Mouse (Mus musculus) liver, postnatal 0 days (tissue): ENCODE results near the gene Fuz. TPM values are rescaled to one million over a fixed set of nuclear protein-coding genes. Genes with fewer than 3 reads are reported as not detected.
A peak's percentile ranks its signal among the peaks of the same experiment; 100 is the strongest.

Experiments
- ATAC-seq: fragments of 200-750 bp; cut with Nextera tagmentation; 2 replicates; pipeline ENCODE4 v1.8.0; 2017; ENCODE audit warnings: mild to moderate bottlenecking, moderate library complexity
- DNase-seq: peaks from one replicate; pipeline ENCODE4 v3.0.0-alpha.2; 2016
- H3K27ac ChIP-seq: fragments of 300-500 bp; sonication (generic); 2 replicates; pipeline ENCODE4 v1.5.1; 2014; ENCODE audit warnings: antibody characterized with exemption, moderate library complexity, mild to moderate bottlenecking, low read depth
- H3K27me3 ChIP-seq: fragments of 300-500 bp; sonication (generic); 2 replicates; pipeline ENCODE4 v1.6.1; 2014; ENCODE audit warnings: low read length, control low read depth, mixed read lengths; ENCODE audit not compliant: insufficient read depth
- H3K36me3 ChIP-seq: fragments of 300-500 bp; sonication (generic); replicated peaks from 2 replicates; pipeline ENCODE4 v1.6.1; 2014; ENCODE audit warnings: mild to moderate bottlenecking, control low read depth, low read length, moderate library complexity, mixed read lengths; ENCODE audit not compliant: insufficient read depth
- H3K4me1 ChIP-seq: fragments of 300-500 bp; sonication (generic); 2 replicates; pipeline ENCODE4 v1.6.1; 2014; ENCODE audit warnings: antibody characterized with exemption, mild to moderate bottlenecking, control low read depth; ENCODE audit not compliant: insufficient read depth
- H3K4me2 ChIP-seq: fragments of 300-500 bp; sonication (generic); 2 replicates; pipeline ENCODE4 v1.6.1; 2014; ENCODE audit warnings: low read depth, mild to moderate bottlenecking, low read length, moderate library complexity, mixed read lengths
- H3K4me3 ChIP-seq: fragments of 300-500 bp; sonication (generic); 2 replicates; pipeline ENCODE4 v1.5.1; 2014; ENCODE audit warnings: low read depth, low read length
- H3K9ac ChIP-seq: fragments of 300-500 bp; sonication (generic); replicated peaks from 2 replicates; pipeline ENCODE4 v1.6.1; 2014; ENCODE audit warnings: mild to moderate bottlenecking, moderate library complexity
- H3K9me3 ChIP-seq: fragments of 300-500 bp; sonication (generic); 2 replicates; pipeline ENCODE4 v1.6.1; 2016; ENCODE audit warnings: mild to moderate bottlenecking, control low read depth, low read length, mixed read lengths
- CTCF ChIP-seq: sonication (generic); IDR thresholded peaks from 2 replicates; pipeline ENCODE4 v1.5.1; 2016; ENCODE audit warnings: antibody characterized with exemption, low read depth
- EP300 ChIP-seq: IDR thresholded peaks from 2 replicates; pipeline ENCODE4 v1.6.1; 2016; ENCODE audit warnings: antibody characterized with exemption, low read depth, mild to moderate bottlenecking
- WGBS: fragments of 180-500 bp; shearing (Covaris S2); extraction: QIAGEN DNeasy Blood & Tissue Kit; methylation state at CpG from one replicate; pipeline ENCODE4 v1.1.7; 2014; ENCODE audit not compliant: insufficient replicate concordance; 5-methylcytosine and 5-hydroxymethylcytosine counted together
- polyA plus RNA-seq: library from polyadenylated mRNA; unstranded; fragments of >200 nt; fragmentation: Nextera tagmentation; extraction: Ambion mirVana; gene quantifications from 2 replicates; pipeline ENCODE4 v1.2.1, GENCODE M21; 2015

The Fuz gene
- 4.1 and 4.4 TPM in 2 replicates for polyA plus RNA-seq

DNA sequence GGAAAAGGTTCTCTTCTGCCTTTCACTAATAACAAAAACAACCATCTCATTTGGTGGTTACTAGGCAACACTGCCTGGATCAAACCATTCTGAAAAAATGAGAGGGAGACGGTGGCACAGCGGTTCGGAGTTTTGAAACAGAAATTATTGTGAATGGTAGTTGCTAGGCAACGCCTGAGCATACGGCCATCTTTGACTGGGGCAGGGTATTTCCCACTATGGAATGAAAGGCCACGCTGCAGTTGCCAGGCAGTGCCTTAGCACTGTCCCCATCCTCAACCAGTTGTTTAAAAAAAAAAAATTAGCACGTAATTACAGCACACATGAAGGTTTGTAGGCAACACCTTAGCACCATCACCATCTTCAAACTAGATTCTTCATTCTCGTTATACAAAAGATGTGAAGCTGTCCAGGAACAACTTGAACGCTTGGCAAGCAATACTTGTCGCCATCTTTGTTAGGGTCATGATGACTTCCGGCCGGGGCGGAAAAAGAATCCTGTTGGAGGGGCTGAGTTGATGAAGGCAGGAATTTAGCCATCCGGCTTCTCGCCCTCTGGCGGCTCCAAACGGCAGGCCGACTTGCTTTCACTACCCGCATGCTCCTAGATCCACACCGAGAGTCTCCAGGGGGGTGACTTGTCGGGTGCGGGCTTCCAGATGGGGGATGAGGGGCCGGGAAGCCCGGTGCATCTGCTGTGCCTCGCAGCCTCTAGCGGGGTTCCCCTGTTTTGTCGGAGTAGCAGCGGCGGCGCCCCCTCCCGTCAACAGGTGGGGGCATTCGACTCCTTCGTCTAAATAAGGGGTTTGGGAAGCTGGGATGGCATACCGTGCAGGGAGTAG lies at the start of gene Fuz:
Fuz (plus strand) TSS at position 487 of the 842 bp plus-strand sequence.
- 1% methylated on average over 34 of the region's 34 CpGs for WGBS
- H3K36me3 ChIP-seq, result peaks cover 18% of the 10 kb centered on the region
- peaks cover 29% of the 10 kb centered on the region for H3K4me1 ChIP-seq
- H3K27ac ChIP-seq, result peak within 1 kb of the TSS; percentile 64
- peak within 1 kb of the TSS; percentile 63 for H3K4me3 ChIP-seq
- H3K9me3 ChIP-seq, result no peaks in the 10 kb centered on the region
- TF ChIP-seq CTCF (peak; percentile 59), EP300 (no peak; the same call in 1 of the 2 replicates)
- no peaks in the 10 kb centered on the region for H3K27me3 ChIP-seq
- H3K4me2 ChIP-seq, result peak within 1 kb of the TSS; percentile 84
- ATAC-seq (peak; percentile 59), DNase-seq (peak; percentile 84)
- peak within 1 kb of the TSS; percentile 71 for H3K9ac ChIP-seq

DNA sequence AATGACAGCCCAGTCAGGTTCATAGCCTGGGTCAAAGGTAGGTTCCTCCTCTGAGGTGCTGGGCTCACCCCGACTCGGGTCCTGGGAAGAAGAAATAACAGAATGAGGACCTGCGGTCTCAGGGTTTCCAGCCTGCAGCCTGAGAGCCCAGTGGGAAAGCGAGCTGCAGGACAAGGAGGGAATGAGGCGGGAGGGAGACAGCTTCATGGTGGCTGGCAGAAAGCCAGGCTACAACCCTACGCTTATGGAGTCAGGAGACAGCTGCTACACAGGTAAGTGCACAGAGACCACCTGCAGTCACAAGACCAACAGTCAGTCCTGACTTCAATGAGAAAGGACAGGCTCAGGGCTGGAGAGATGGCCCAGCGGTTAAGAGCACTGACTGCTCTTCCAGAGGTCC lies 49.1 kb upstream of the Fuz start:
- H3K9me3 ChIP-seq, result no peaks in the 10 kb centered on the region
- no peak for TF ChIP-seq CTCF
- no peak for TF ChIP-seq EP300
- no peak overlapping the region for H3K9ac ChIP-seq
- no peak overlapping the region for H3K27ac ChIP-seq
- peaks cover 23% of the 10 kb centered on the region for H3K4me1 ChIP-seq
- ATAC-seq (no peak), DNase-seq (no peak)
- peaks cover 46% of the 10 kb centered on the region for H3K36me3 ChIP-seq
- no peak overlapping the region for H3K4me2 ChIP-seq
- H3K4me3 ChIP-seq, result no peak overlapping the region
- H3K27me3 ChIP-seq, result no peaks in the 10 kb centered on the region
- WGBS, result 94% methylated on average over 7 of the region's 7 CpGs

DNA sequence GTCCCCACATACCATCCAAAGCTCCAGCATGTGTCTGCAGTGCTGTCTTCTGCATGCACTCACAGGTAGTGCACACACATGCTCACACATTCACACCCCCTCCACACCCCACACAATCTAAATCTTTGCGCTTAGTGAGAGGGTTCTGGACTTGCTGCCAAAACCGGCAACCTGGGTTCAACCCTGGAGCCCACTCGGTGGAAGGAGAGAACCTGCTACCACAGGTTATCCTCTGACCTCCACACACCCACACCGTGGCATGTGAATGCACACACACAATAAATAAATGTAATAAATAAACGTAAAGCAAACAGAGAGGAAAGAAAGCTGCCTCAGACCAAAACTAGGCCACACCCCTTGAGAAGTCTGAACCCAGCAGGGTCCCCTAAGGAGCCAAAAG lies 48.1 kb upstream of the Fuz start:
- WGBS, result 84% methylated on average over 5 of the region's 5 CpGs
- H3K27ac ChIP-seq, result peak overlapping the region; percentile 99; the same call in 1 of the 2 replicates
- peaks cover 39% of the 10 kb centered on the region for H3K36me3 ChIP-seq

DNA sequence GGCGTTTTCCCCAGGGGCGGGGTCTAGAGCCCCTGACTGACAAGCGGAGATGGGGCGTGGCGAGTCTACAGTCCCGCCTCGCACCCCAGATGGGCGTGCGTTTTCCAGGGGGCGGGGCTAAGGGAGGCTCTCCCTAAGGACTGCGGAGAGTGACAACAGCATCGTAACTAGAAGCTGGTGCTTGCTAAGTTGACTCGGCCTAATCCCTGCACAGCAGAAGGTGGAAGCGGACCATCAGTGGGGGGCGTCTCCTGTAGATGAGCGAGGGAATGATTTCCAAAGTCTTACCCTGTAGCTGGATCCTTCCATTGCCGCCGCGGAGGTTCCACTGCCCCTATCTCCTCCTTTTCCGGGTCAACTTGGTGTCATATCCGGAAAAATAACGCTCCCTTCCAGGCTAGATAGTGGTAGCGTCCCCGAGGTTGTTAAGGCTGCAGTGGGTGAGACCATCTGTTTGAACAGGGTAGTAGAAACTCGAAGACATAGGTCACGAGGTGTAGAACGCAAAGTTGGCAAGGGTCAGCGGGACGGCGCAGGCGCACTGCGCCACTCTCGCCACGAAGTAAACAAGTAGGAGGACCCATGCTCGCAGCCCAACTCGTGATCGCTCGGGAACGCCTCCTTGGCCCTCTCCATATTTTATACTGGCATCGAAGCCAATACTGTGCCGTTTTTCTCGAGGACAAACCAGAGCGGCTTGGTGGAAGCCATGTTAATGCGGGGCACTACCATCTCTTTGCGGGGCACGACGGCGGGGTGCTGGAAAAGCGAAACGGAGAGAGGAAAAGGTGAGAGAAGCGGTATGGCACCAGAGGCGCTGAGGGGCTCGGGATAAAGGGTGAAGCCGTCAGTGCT lies 47.1 kb upstream of the Fuz start, which contains the start of the genes Akt1s1 and Tbc1d17:
Akt1s1 (plus strand) TSS at position 431 of the 855 bp plus-strand sequence.
Tbc1d17 (minus strand) TSS at position 519 of the 855 bp plus-strand sequence.
- peak within 1 kb of the TSS; percentile 81 for H3K9ac ChIP-seq
- peak within 1 kb of the TSS; percentile 80 for H3K4me3 ChIP-seq
- H3K4me2 ChIP-seq, result peak within 1 kb of the TSS; percentile 75
- no peaks in the 10 kb centered on the region for H3K9me3 ChIP-seq
- DNase-seq (peak; percentile 97), ATAC-seq (peak; percentile 85)
- peaks cover 35% of the 10 kb centered on the region for H3K4me1 ChIP-seq
- peaks cover 30% of the 10 kb centered on the region for H3K36me3 ChIP-seq
- WGBS, result under 1% methylated on average over 54 of the region's 54 CpGs
- TF ChIP-seq CTCF, result 0 out of 2 replicates have a peak, but pooled peaks have one; percentile 7
- TF ChIP-seq EP300, result peak; percentile 44
- peak within 1 kb of the TSS; percentile 99 for H3K27ac ChIP-seq
- no peaks in the 10 kb centered on the region for H3K27me3 ChIP-seq

More for the DNA sequence above, 48.1 kb upstream of the Fuz start:
- Histone ChIP-seq H3K4me3 (peak overlapping the region; percentile 80), H3K9ac (peak overlapping the region; percentile 69), H3K27me3 (no peaks in the 10 kb centered on the region), H3K4me1 (peaks cover 26% of the 10 kb centered on the region), H3K9me3 (no peaks in the 10 kb centered on the region), H3K4me2 (peak overlapping the region; percentile 75)
- ATAC-seq (no peak), DNase-seq (no peak)
- TF ChIP-seq EP300 (no peak), CTCF (no peak)

DNA sequence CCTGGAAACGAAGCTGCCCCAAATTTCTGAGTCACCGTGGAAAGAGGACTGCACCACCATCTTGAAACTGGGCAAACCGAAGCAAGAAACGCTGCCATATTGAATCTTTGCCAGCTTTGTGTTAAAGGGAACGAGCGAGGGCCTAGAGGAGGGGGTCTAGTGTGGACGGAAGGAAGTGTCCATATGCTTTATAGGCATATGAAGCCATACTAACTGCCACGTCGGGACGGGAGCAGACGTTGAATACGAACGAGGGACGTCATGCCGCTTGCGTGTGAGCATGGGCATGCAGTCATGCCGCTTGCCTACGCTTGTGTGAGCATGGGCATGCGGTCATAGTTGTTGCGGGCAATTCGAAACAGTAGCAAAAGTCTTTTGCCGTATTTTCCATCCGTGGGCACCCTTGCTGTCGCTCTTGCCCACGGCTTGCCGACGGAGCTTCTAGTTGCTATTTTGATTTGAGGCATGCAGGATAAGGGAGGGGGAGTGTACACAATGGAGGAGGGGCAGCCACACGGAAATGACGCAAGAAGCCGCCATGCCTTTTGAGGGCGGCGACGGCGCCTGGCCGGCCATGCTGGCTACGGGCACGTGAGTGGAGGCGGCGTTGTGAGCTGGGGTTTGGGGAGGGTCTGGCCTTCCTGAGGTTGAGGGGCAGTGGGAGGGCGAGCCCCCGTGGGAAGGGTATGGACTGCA lies 46.3 kb upstream of the Fuz start:
- H3K4me2 ChIP-seq, result peak overlapping the region; percentile 75
- peak overlapping the region; percentile 81 for H3K9ac ChIP-seq
- ATAC-seq, result peak; percentile 57
- no peaks in the 10 kb centered on the region for H3K9me3 ChIP-seq
- TF ChIP-seq CTCF, result no peak
- TF ChIP-seq EP300, result no peak
- DNase-seq, result peak; percentile 92
- H3K4me1 ChIP-seq, result peaks cover 39% of the 10 kb centered on the region
- under 1% methylated on average over 41 of the region's 41 CpGs for WGBS
- peak overlapping the region; percentile 80 for H3K4me3 ChIP-seq
- peaks cover 22% of the 10 kb centered on the region for H3K36me3 ChIP-seq
- no peaks in the 10 kb centered on the region for H3K27me3 ChIP-seq
- peak overlapping the region; percentile 99 for H3K27ac ChIP-seq
